Mouse (Mus musculus) ovary, postnatal 14 days (tissue): ENCODE data around the gene Capns1.
A peak's percentile ranks its signal among the peaks of the same experiment; 100 is the strongest.
"Not testable (repeated sequence)": the region's sequence is repeated elsewhere in the genome, so short reads cannot be mapped to it uniquely, and the experiment has no call there.

Experiments
- DNase-seq: peaks from one replicate; pipeline ENCODE4 v3.0.0; 2022; ENCODE audit warnings: low spot score

Gene Capns1

GRCm38 (mm10) chr7:30202895-30203690, 4.5 kb upstream of the Capns1 start:
- no peak for DNase-seq

- not testable (repeated sequence) for DNase-seq
Measured at GRCm38 (mm10) chr7:30200661-30201060, 2.0 kb upstream of the Capns1 start.

- DNase-seq, result no peak
Measured at GRCm38 (mm10) chr7:30200200-30200599, 1.6 kb upstream of the Capns1 start.

GRCm38 (mm10) chr7:30199498-30200139, 1.0 kb upstream of the Capns1 start:
- no peak for DNase-seq

- no peak for DNase-seq
Measured at GRCm38 (mm10) chr7:30197592-30198129, 950 bp downstream of the Capns1 start.

- DNase-seq, result no peak
Measured at GRCm38 (mm10) chr7:30196171-30196570, 2.4 kb downstream of the Capns1 start.

- DNase-seq, result no peak
Measured at GRCm38 (mm10) chr7:30195461-30195860, 3.1 kb downstream of the Capns1 start.

- peak; percentile 86 for DNase-seq
Measured at GRCm38 (mm10) chr7:30194884-30195283, 3.7 kb downstream of the Capns1 start.

GRCm38 (mm10) chr7:30194101-30194831, 4.3 kb downstream of the Capns1 start:
- DNase-seq, result no peak

GRCm38 (mm10) chr7:30193581-30194100, 5.0 kb downstream of the Capns1 start:
- peak; percentile 51 for DNase-seq

- DNase-seq, result no peak
Measured at GRCm38 (mm10) chr7:30193013-30193412, 5.6 kb downstream of the Capns1 start.

GRCm38 (mm10) chr7:30192088-30192487, 6.5 kb downstream of the Capns1 start:
- no peak for DNase-seq

GRCm38 (mm10) chr7:30189116-30189491, 9.5 kb downstream of the Capns1 start:
- no peak for DNase-seq

- no peak for DNase-seq
Measured at GRCm38 (mm10) chr7:30188344-30189115, 10.1 kb downstream of the Capns1 start.

- no peak for DNase-seq
Measured at GRCm38 (mm10) chr7:30184641-30185348, 13.8 kb downstream of the Capns1 start.

GRCm38 (mm10) chr7:30183879-30184289, 14.7 kb downstream of the Capns1 start, which contains the start of gene Cox7a1:
Gene Cox7a1 (plus strand): TSS chr7:30184144.
- peak; percentile 66 for DNase-seq

GRCm38 (mm10) chr7:30183189-30183588, 15.4 kb downstream of the Capns1 start:
- DNase-seq, result not testable (repeated sequence)

GRCm38 (mm10) chr7:30181929-30182328, 16.7 kb downstream of the Capns1 start:
- not testable (repeated sequence) for DNase-seq

- DNase-seq, result peak; percentile 66
Measured at GRCm38 (mm10) chr7:30181308-30181707, 17.3 kb downstream of the Capns1 start.

GRCm38 (mm10) chr7:30178256-30178655, 20.4 kb downstream of the Capns1 start:
- no peak for DNase-seq

GRCm38 (mm10) chr7:30176474-30176873, 22.1 kb downstream of the Capns1 start:
- no peak for DNase-seq
